Mouse (Mus musculus): ENCODE measurements around the gene Sox6. TPM values are rescaled to one million over a fixed set of nuclear protein-coding genes. Genes with fewer than 3 reads are reported as not detected.

Gene Sox6
- total and polyA plus RNA-seq, 3 experiments = 0.09 to 1.3 (median 0.90) TPM

- no peaks in the 10 kb centered on the region for H3K27me3 ChIP-seq (replicated peaks)
- DNase-seq (ENCODE audit: extremely low read depth) = no peak
- TF ChIP-seq POLR2A (IDR thresholded peaks at IDR 0.05; ENCODE audit: low read depth, low read length) (no peak), UBTF (IDR thresholded peaks at IDR 0.05; ENCODE audit: low read depth, low read length) (no peak), RAD21 (IDR thresholded peaks at IDR 0.05; ENCODE audit: low read depth, low read length) (no peak), MEF2A (IDR thresholded peaks at IDR 0.05; ENCODE audit: borderline replicate concordance, low read depth, low read length) (no peak), JUN (IDR thresholded peaks at IDR 0.05; ENCODE audit: insufficient read depth, low read depth, low read length) (no peak), RCOR1 (conservative IDR thresholded peaks at IDR 0.05; ENCODE audit: low read depth, low read length) (no peak), CHD1 (IDR thresholded peaks at IDR 0.05; ENCODE audit: low read depth, low read length) (no peak), E2F4 (IDR thresholded peaks at IDR 0.05; ENCODE audit: insufficient replicate concordance, low read depth, low read length) (no peak)
- no peak overlapping the region for H3K27ac ChIP-seq (ENCODE audit: insufficient read depth, low read depth)
- in situ Hi-C loops (cut with MboI; ENCODE audit: low pct_ligation_motif_present, low pct_unique_long_range_greater_than_20kb, low sequenced_read_pairs) = no loop called here
- no peaks in the 10 kb centered on the region for H3K36me3 ChIP-seq (replicated peaks in 1 of 2; ENCODE audit: control insufficient read depth in 1 of 2, insufficient read depth in 1 of 2, low read length in 1 of 2)
- no peaks in the 10 kb centered on the region for H3K79me2 ChIP-seq (replicated peaks; ENCODE audit: control insufficient read depth, extremely low read depth, insufficient read depth, poor library complexity, severe bottlenecking)
- H3K4me2 ChIP-seq (ENCODE audit: insufficient read depth, low read depth, poor library complexity, severe bottlenecking) = no peak overlapping the region
- H3K4me1 ChIP-seq (ENCODE audit: control insufficient read depth in 1 of 2, insufficient read depth in 2 of 2) = no peaks in the 10 kb centered on the region
- no peaks in the 10 kb centered on the region for H3K9me3 ChIP-seq (replicated peaks; ENCODE audit: low read length)
- no peak overlapping the region for H3K9ac ChIP-seq (ENCODE audit: insufficient read depth, low read depth)
- dilution Hi-C loops (cut with MboI; ENCODE audit: extremely low pct_ligation_motif_present, extremely low pct_unique_long_range_greater_than_20kb, low sequenced_read_pairs) = no loop called here
- H3K4me3 ChIP-seq (replicated peaks in 1 of 3; ENCODE audit: low read depth in 2 of 3, low read length in 2 of 3, poor library complexity in 1 of 3) = no peak overlapping the region
These were observed 198.0 kb downstream of the Sox6 start for GRCm38 (mm10) chr7:115840613-115841012.

- no peaks in the 10 kb centered on the region for H3K9me3 ChIP-seq (replicated peaks; ENCODE audit: low read length)
- no peaks in the 10 kb centered on the region for H3K36me3 ChIP-seq (replicated peaks in 1 of 2; ENCODE audit: control insufficient read depth in 1 of 2, insufficient read depth in 1 of 2, low read length in 1 of 2)
- no peak overlapping the region for H3K27ac ChIP-seq (ENCODE audit: insufficient read depth, low read depth)
- no peak overlapping the region for H3K4me3 ChIP-seq (replicated peaks in 1 of 3; ENCODE audit: low read depth in 2 of 3, low read length in 2 of 3, poor library complexity in 1 of 3)
- no peak overlapping the region for H3K4me2 ChIP-seq (ENCODE audit: insufficient read depth, low read depth, poor library complexity, severe bottlenecking)
- TF ChIP-seq POLR2AphosphoS2 (IDR thresholded peaks at IDR 0.05; ENCODE audit: low read depth, low read length) = no peak
- no peak for TF ChIP-seq MYC (IDR thresholded peaks at IDR 0.05; ENCODE audit: low read depth, low read length)
- no peak for TF ChIP-seq TCF12 (IDR thresholded peaks at IDR 0.05; ENCODE audit: low read depth, low read length)
- dilution Hi-C loops (cut with MboI; ENCODE audit: extremely low pct_ligation_motif_present, extremely low pct_unique_long_range_greater_than_20kb, low sequenced_read_pairs) (no loop called here), in situ Hi-C loops (cut with MboI; ENCODE audit: low pct_ligation_motif_present, low pct_unique_long_range_greater_than_20kb, low sequenced_read_pairs) (no loop called here)
- no peaks in the 10 kb centered on the region for H3K27me3 ChIP-seq (replicated peaks)
- H3K4me1 ChIP-seq (ENCODE audit: control insufficient read depth in 1 of 2, insufficient read depth in 2 of 2) = peaks cover 0 to 6% of the 10 kb centered on the region in 2 experiments; a peak in 2 of 4 replicates
- H3K79me2 ChIP-seq (replicated peaks; ENCODE audit: control insufficient read depth, extremely low read depth, insufficient read depth, poor library complexity, severe bottlenecking) = no peaks in the 10 kb centered on the region
- no peak for DNase-seq (ENCODE audit: extremely low read depth)
- no peak overlapping the region for H3K9ac ChIP-seq (ENCODE audit: insufficient read depth, low read depth)
These were observed 203.6 kb downstream of the Sox6 start for GRCm38 (mm10) chr7:115835005-115835404.

GRCm38 (mm10) chr7:115833701-115834100, 204.9 kb downstream of the Sox6 start:
- dilution Hi-C loops (cut with MboI; ENCODE audit: extremely low pct_ligation_motif_present, extremely low pct_unique_long_range_greater_than_20kb, low sequenced_read_pairs) = no loop called here
- Histone ChIP-seq H3K4me3 (replicated peaks in 1 of 3; ENCODE audit: low read depth in 2 of 3, low read length in 2 of 3, poor library complexity in 1 of 3) (no peak overlapping the region), H3K27me3 (replicated peaks) (no peaks in the 10 kb centered on the region), H3K4me2 (ENCODE audit: insufficient read depth, low read depth, poor library complexity, severe bottlenecking) (no peak overlapping the region), H3K9me3 (replicated peaks; ENCODE audit: low read length) (no peaks in the 10 kb centered on the region), H3K9ac (ENCODE audit: insufficient read depth, low read depth) (no peak overlapping the region), H3K79me2 (replicated peaks; ENCODE audit: control insufficient read depth, extremely low read depth, insufficient read depth, poor library complexity, severe bottlenecking) (no peaks in the 10 kb centered on the region), H3K4me1 (ENCODE audit: control insufficient read depth in 1 of 2, insufficient read depth in 2 of 2) (peaks cover 0 to 6% of the 10 kb centered on the region in 2 experiments; a peak in 2 of 4 replicates), H3K27ac (ENCODE audit: insufficient read depth, low read depth) (no peak overlapping the region), H3K36me3 (replicated peaks in 1 of 2; ENCODE audit: control insufficient read depth in 1 of 2, insufficient read depth in 1 of 2, low read length in 1 of 2) (no peaks in the 10 kb centered on the region)
- no peak for TF ChIP-seq PAX5 (IDR thresholded peaks at IDR 0.05; ENCODE audit: low read length)
- TF ChIP-seq ELF1 (IDR thresholded peaks at IDR 0.05; ENCODE audit: low read depth, low read length) = no peak
- no peak for TF ChIP-seq MAZ (IDR thresholded peaks at IDR 0.05; ENCODE audit: low read depth, low read length)
- no peak for TF ChIP-seq KAT2A (IDR thresholded peaks at IDR 0.05; ENCODE audit: insufficient replicate concordance, low read length)
- no peak for TF ChIP-seq JUND (conservative IDR thresholded peaks at IDR 0.05; ENCODE audit: low read depth, low read length)
- DNase-seq (ENCODE audit: extremely low read depth) = no peak
- in situ Hi-C loops (cut with MboI; ENCODE audit: low pct_ligation_motif_present, low pct_unique_long_range_greater_than_20kb, low sequenced_read_pairs) = no loop called here
